Mouse (Mus musculus) bone marrow, adult 2 months (tissue): ENCODE measurements at regions not wholly inside any gene's neighbourhood (a gene's known extent, or its start where the extent isn't known, plus 50 kb on each side); places are given as distances from the start of the nearest gene placed in this dataset.

Source experiments
- H3K27ac ChIP-seq: fragments of 200-500 bp; 2 replicates; pipeline ENCODE4 v1.5.1; 2012; ENCODE audit warnings: low read depth, mild to moderate bottlenecking, control low read depth, inconsistent platforms, low read length; ENCODE audit not compliant: control insufficient read depth, poor library complexity, insufficient read depth
- H3K4me1 ChIP-seq: fragments of 200-500 bp; 2 replicates; pipeline ENCODE4 v1.6.1; 2011; ENCODE audit warnings: low read length; ENCODE audit not compliant: control insufficient read depth, insufficient read depth
- H3K4me3 ChIP-seq: fragments of 200-500 bp; replicated peaks from 2 replicates; pipeline ENCODE3; 2011; ENCODE audit warnings: mild to moderate bottlenecking, low read depth, low read length, control low read depth; ENCODE audit not compliant: control insufficient read depth
- CTCF ChIP-seq: fragments of 200-500 bp; IDR thresholded peaks from 2 replicates; pipeline ENCODE4 v1.5.1; 2011; ENCODE audit warnings: low read length, control low read depth; ENCODE audit not compliant: control insufficient read depth, insufficient read depth
- POLR2A ChIP-seq: fragments of 200-500 bp; IDR thresholded peaks from 2 replicates; pipeline ENCODE4 v1.6.1; 2011; ENCODE audit warnings: low read depth, mild to moderate bottlenecking, control low read depth, low read length, borderline replicate concordance; ENCODE audit not compliant: control insufficient read depth
- WGBS: fragments of 180-500 bp; shearing (Covaris S2); methylation state at CpG from one replicate; pipeline ENCODE4 v1.1.7; 2018; 5-methylcytosine and 5-hydroxymethylcytosine counted together

- TF ChIP-seq CTCF (no peak), POLR2A (no peak)
- Histone ChIP-seq H3K27ac (no peak overlapping the region), H3K4me1 (peaks cover 9% of the 10 kb centered on the region; the same call in 1 of the 2 replicates), H3K4me3 (no peak overlapping the region)
- WGBS, result 83% methylated on average over 10 of the region's 10 CpGs
Measured at GRCm38 (mm10) chr15:97466906-97467465, 219.9 kb upstream of the Amigo2 start.

DNA sequence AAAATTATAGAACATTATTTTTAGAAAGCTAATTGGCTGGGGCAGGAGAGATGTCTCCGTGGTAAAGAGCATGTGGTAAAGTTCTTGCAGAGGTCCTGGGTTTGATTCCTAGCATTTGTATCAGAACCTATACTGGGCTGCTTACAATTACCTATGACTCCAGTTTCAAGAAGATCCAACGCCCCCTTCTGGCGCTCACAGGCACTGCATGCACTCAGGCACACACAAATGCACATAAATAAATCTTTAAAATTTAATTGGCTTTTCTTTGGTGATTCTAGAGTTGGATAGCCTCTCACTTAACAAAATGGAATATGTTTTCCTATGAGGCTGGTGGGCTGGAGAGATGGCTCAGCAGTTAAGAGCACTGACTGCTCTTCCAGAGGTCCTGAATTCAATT, 219.0 kb upstream of the Amigo2 start:
- Histone ChIP-seq H3K4me1 (peaks cover 9% of the 10 kb centered on the region; the same call in 1 of the 2 replicates), H3K27ac (no peak overlapping the region), H3K4me3 (no peak overlapping the region)
- 69% methylated on average over 3 of the region's 3 CpGs for WGBS
- no peak for TF ChIP-seq POLR2A
- peak; percentile 47 for TF ChIP-seq CTCF

GRCm38 (mm10) chr15:97465366-97465765, 218.3 kb upstream of the Amigo2 start:
- Histone ChIP-seq H3K4me3 (no peak overlapping the region), H3K27ac (peak overlapping the region; percentile 37), H3K4me1 (peaks cover 9% of the 10 kb centered on the region; the same call in 1 of the 2 replicates)
- no peak for TF ChIP-seq POLR2A
- TF ChIP-seq CTCF, result no peak
- 40% methylated on average over 8 of the region's 8 CpGs for WGBS

DNA sequence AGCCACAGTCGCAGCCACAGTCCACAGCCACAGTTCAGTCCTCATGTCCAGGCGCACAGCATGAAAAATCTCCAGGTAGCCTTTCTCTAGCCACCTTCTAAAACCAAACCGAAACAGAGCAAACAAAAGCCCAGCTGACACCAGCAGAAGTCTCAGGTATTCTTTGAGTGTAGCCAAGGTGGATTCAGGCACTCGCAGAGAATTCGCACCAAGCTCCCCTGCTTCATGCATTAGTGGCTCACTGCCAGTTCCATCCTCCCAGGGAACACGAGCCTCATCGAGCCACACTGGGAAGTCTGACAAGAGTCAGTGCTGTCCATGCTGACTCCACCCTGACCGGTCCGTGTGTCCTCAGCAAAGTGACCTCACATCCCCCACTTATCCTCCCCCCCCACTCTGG, 217.7 kb upstream of the Amigo2 start:
- Histone ChIP-seq H3K4me3 (no peak overlapping the region), H3K4me1 (peaks cover 7% of the 10 kb centered on the region; the same call in 1 of the 2 replicates), H3K27ac (peak overlapping the region; percentile 62)
- WGBS, result 81% methylated on average over 9 of the region's 9 CpGs
- no peak for TF ChIP-seq CTCF
- TF ChIP-seq POLR2A, result no peak

DNA sequence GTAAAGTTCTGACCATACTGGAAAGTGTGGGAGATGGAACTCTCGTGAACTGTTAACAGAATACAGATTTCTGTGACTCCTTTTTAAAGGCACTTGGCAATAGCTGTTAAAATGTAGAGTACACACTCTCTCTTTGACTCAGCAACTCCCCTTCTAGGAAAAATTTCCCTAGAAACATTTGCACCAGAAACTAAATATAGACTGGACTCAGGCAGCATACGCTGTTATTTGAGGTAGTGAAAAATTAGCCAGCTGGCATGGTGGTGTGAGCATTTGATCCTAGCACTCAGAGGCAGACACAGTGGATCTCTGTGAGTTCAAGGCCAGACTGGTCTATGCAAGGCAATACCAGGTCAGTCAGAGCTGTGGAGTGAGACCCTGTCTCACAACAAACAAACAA, 215.5 kb upstream of the Amigo2 start:
- Histone ChIP-seq H3K4me1 (peaks cover 2% of the 10 kb centered on the region; the same call in 1 of the 2 replicates), H3K27ac (no peak overlapping the region), H3K4me3 (no peak overlapping the region)
- WGBS, result 64% methylated on average over 2 of the region's 2 CpGs
- TF ChIP-seq POLR2A (no peak), CTCF (no peak)

- 73% methylated on average over 7 of the region's 7 CpGs for WGBS
- no peak overlapping the region for H3K4me3 ChIP-seq
- TF ChIP-seq CTCF (no peak), POLR2A (no peak)
- peaks cover 6% of the 10 kb centered on the region; the same call in 1 of the 2 replicates for H3K4me1 ChIP-seq
- no peak overlapping the region for H3K27ac ChIP-seq
Measured at GRCm38 (mm10) chr15:97462006-97462405, 214.9 kb upstream of the Amigo2 start.

- H3K27ac ChIP-seq, result no peak overlapping the region
- H3K4me1 ChIP-seq, result peaks cover 6% of the 10 kb centered on the region; the same call in 1 of the 2 replicates
- TF ChIP-seq POLR2A (no peak), CTCF (no peak)
- H3K4me3 ChIP-seq, result no peak overlapping the region
- 71% methylated on average over 7 of the region's 7 CpGs for WGBS
Measured at GRCm38 (mm10) chr15:97461060-97461459, 214.0 kb upstream of the Amigo2 start.

DNA sequence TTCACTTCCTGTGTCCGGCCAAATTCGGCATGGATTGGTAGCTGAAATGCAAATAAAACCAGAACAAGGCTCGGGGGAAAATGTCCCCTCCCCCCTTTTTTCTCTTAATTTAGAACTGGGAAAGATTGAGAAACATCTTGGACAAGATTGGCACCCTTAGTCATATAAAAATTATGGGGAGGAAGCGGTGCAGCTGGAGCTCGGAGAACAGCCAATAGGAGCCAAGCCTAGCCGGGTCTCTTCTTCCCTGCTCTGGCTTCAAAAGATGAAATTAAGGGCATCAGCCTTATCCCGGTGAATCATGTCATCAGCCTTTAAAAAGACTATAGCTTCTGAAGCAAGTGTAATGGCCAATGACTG, 213.3 kb upstream of the Amigo2 start:
- no peak for TF ChIP-seq CTCF
- TF ChIP-seq POLR2A, result no peak
- Histone ChIP-seq H3K4me1 (peaks cover 6% of the 10 kb centered on the region; the same call in 1 of the 2 replicates), H3K27ac (no peak overlapping the region), H3K4me3 (no peak overlapping the region)
- whole genome bisulfite sequencing, result 77% methylated on average over 7 of the region's 7 CpGs
